Mouse (Mus musculus): ENCODE results near the gene Gpr162. TPM values are rescaled to one million over a fixed set of nuclear protein-coding genes. Genes with fewer than 3 reads are reported as not detected.

Gpr162 gene
- polyA plus RNA-seq (2014; fragmentation: Illumina TruSeq; extraction: RNeasy Lipid Tissue Mini Kit (QIAGEN cat#74804); ENCODE audit: low read depth, low replicate concordance), result not detected

DNA sequence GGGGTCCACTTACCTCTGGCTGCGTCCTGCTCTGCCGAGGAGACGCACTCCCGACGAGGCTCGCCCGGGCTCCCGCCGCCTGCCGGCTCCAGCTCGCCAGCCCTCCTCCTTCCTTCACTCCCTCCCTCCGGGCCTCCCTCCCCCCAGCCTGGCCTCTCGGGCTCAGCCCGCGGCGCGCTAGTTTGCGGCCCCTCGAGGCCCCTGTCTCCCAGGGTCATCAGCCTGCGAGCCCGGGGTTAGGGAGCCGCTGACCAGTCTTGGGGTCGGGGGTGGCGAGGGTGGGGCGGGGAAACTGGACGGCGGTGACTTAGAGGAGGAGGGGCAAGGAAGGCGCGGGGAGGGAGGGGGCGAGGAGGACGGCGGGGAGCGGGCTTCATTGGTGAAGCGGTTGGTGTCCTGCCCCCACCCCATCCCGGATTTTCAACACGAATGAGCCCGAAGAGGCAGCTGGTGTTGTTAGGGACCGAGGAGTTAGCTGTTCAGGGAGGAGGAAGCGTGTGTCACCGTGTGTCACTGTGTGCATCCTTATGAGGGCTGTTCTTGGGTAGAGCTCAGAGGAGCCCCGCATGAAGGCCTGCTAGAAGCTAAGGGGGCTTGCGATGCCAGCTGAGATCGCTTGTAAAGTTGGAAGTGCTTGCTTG is at the start of gene Gpr162:
Gpr162 (minus strand) TSS at position 326 of the 641 bp plus-strand sequence.

DNA sequence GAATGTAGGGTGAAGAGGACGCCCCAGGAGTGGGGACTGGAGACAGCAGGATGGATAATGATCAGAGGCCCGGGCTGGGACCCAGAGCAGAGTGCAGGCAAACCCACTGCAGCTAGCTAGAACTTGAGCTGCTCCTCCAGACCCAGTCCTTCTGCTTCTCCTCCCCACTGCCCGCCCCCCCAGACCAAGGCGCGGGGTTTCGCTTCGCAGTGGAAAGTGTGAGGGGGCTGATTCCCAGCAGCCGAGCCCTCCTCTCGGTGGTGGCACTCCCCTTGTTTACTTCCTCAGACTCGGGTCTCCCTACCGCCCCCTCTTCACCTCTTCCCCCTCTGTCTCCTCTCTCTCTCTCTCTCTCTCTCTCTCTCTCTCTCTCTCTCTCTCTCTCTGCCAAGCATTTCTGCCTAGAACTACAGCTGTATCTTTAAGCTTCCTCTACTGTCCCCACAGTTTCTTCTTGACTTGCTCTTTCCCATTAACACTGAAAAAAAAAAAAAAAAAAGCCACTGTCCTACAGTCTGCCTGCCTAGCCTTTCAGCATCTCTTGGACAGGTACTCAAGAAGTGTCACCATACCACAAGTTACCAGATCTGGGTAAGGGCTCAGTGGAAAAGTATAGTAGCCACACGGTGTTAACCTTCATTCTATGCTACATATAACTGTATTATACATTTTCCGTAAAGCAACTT is 47.9 kb upstream of the Gpr162 start, which contains the start of gene Lag3:
Lag3 (minus strand) TSS at position 173 of the 686 bp plus-strand sequence.

DNA sequence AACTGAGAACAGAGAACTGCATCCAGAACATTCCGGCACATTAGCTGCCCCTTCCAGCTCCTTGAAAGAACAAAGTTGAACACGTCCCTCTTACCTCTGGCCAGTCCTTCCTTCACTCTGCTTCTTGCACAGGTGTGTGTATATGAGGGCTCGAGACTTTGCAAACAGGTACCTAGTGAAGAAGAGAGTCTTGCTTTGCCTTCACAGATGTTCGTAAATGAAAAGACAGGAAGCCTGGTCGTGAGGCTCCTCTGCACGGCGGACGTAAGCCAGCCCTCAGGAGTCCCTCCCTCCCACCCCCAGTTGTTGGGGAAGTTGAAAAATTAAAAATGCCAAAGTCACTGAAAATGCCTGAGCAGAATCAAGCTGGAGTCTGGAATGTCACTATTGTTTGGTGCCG is 24.2 kb upstream of the Gpr162 start, which contains the start of gene Cd4:
Cd4 (minus strand) TSS at position 236 of the 400 bp plus-strand sequence.

DNA sequence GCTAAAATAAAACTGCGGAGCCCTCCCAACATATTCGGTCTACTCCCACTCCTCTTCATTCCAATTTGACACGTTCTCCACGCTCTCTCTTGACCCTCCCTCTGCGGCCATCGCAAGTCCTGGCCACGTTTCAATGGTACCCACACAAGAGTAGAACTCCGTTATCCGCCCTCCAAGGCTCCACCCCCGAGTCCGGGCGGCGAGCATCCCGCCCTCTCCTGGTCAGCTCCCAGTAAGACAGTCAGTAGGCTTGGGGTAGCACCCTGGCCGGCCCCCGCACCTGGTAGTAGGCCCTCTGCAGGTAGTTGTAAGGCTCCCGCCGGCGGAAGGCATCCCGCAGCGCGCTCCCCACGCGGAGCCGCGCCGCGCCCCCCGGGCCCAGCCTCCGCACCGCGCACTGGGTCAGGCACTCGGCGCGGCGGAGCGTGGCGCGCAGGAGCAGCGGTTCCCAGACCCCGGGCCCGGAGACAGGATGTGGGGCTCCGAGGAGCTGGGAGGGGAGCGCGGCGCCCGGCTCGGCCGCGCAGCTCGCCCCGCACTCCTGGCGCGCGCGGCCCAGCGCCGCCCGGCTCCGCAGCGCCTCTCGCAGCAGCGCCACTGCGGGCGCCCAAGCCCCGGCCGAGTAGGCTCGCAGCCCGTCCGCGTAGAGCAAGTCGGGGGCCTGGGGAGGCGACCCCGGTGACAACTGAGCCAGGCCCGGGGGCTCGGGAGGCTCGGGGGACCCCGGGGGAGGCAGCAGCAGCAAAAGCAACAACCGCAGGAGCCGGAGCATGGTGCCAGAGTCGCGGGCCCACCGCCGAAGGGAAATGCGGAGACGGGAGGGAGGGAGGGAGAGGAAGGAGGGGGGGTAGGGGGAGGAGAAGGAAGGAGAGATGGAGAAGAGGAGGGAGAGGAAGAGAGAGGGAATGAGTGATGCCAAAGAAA is 6.6 kb downstream of the Gpr162 start, which contains the start of gene P3h3:
P3h3 (minus strand) TSS at position 837 of the 924 bp plus-strand sequence.

DNA sequence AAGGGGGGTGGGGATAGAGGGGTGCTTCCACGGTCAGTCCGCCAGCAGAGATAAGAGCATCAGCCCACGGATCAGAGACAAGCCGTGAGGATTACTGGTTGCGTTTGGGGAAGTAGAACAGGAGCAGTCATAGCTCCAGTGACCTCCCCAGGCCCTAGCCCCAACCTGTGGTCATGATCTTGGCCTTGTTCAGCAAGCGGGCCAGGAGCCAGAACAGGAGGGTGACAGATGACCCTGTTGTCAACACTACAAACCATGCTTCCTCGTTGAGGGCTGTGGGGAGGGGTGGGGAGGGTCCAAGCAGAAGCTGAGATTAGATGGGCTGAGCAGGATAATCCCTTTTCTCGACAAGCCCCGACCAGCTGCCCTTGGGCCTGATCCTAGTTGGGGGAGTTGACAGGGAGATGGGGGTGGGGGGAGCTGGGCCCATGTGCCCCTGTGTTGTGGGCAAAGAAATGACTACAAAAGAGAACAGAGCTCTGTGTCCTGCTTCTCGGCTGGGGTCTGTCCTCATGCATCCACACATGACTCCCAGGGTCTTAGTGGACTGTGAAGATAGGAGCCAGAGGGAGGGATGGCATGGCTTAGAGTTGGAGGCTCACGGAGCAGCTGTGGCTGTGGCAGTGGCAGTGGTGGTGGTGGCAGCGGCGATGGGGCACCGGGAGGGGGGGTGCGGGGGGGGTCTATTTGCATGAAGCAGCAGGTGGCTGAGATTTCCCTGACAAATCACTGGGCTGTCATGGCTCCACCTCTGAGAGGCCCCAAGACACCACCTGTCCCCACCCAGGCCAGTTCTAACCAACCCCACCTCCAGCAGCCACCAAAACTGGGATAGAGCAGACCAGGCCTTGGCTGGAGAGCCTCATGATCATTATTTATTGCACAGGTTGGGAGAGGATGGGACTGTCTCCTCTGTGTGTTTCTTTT is 23.3 kb downstream of the Gpr162 start, which contains the start of gene Gnb3:
Gnb3 (minus strand) TSS at position 35 of the 927 bp plus-strand sequence.

DNA sequence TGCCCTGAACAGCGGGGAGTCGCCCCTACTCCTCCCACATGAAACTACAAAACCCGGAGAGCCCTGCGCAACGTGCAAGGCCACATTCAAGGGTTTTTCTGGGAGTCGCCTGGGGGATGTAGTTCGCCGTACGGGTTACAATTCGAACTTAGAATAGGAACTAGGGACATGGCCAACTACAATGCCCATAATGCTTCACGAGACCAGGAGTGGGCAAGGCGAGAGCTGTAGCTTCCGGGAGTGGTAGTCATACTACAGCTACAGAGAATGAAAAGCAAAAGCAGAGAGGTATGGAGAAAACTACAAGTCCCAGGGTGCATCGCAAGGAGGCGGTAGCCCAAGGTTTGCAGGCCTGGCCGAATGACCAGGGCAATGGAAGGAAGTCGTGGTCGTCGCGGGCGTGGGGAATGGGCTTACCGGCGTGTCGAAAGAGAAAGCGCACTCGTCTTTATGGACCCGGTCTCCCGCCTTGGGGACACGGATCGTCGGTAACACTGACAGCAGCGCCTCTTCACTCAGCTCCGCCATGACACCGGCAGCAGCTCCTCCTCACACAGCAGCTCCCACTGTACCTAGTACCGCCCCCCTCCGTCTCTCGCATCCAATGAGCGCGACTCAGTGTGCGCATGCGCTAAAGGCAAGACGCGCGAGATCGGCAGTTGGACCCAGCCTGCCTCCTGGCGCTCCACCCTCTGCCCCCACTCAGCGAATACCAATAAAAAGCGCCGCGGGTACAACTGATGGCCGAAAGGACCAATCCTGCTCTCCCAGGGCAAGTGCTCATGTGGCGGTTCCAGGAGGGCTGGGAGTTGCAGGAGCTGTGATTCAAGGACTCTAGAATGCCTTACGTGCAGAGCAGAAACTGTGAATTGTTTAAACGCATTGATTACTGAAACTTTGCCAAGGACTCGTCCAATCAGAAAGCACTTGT is 34.6 kb downstream of the Gpr162 start, which contains the start of the genes Usp5 and Cdca3:
Usp5 (minus strand) TSS at position 617 of the 931 bp plus-strand sequence.
Cdca3 (plus strand) TSS at position 680 of the 931 bp plus-strand sequence.

DNA sequence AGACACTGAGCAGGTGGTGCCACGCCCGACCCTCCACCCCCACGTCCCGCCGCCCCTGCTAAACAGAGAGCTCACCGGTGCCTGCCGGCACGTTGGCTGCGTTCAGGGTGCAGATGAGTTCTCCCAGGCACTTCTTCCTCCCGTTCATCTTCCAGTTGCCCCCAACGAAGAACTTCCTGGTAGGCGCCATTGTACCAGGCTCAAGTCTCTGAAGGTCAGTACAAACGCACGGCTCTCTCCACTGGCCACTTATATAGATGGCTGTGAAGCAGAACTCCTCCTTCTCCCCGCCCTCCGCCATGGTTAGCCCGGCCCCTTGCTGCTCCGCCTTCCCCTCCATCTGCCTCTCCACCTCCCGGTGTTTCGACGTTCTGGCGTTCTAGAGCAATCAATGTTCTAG is 49.9 kb downstream of the Gpr162 start, which contains the start of gene Tpi1:
Tpi1 (minus strand) TSS at position 364 of the 400 bp plus-strand sequence.

Other genes with a start within 250 kb of the Gpr162 start
- gene C1s2, start 227.9 kb downstream of the Gpr162 start, polyA plus RNA-seq (2014; fragmentation: Illumina TruSeq; extraction: RNeasy Lipid Tissue Mini Kit (QIAGEN cat#74804); ENCODE audit: low read depth, low replicate concordance), result 0.20 TPM
- gene Lpcat3, start 201.0 kb downstream of the Gpr162 start, polyA plus RNA-seq (2014; fragmentation: Illumina TruSeq; extraction: RNeasy Lipid Tissue Mini Kit (QIAGEN cat#74804); ENCODE audit: low read depth, low replicate concordance), result 51.6 TPM
- 19.5 TPM for gene Emg1, start 151.8 kb downstream of the Gpr162 start, polyA plus RNA-seq (2014; fragmentation: Illumina TruSeq; extraction: RNeasy Lipid Tissue Mini Kit (QIAGEN cat#74804); ENCODE audit: low read depth, low replicate concordance)
- gene Phb2, start 151.6 kb downstream of the Gpr162 start, polyA plus RNA-seq (2014; fragmentation: Illumina TruSeq; extraction: RNeasy Lipid Tissue Mini Kit (QIAGEN cat#74804); ENCODE audit: low read depth, low replicate concordance), result 27.3 TPM
- 1.1 TPM for gene Ptpn6, start 125.3 kb downstream of the Gpr162 start, polyA plus RNA-seq (2014; fragmentation: Illumina TruSeq; extraction: RNeasy Lipid Tissue Mini Kit (QIAGEN cat#74804); ENCODE audit: low read depth, low replicate concordance)
- gene Grcc10, start 122.6 kb downstream of the Gpr162 start, polyA plus RNA-seq (2014; fragmentation: Illumina TruSeq; extraction: RNeasy Lipid Tissue Mini Kit (QIAGEN cat#74804); ENCODE audit: low read depth, low replicate concordance), result 2.9 TPM
- not detected for gene Gm45234, start 108.0 kb downstream of the Gpr162 start, polyA plus RNA-seq (2014; fragmentation: Illumina TruSeq; extraction: RNeasy Lipid Tissue Mini Kit (QIAGEN cat#74804); ENCODE audit: low read depth, low replicate concordance)
- gene Atn1, start 107.5 kb downstream of the Gpr162 start, polyA plus RNA-seq (2014; fragmentation: Illumina TruSeq; extraction: RNeasy Lipid Tissue Mini Kit (QIAGEN cat#74804); ENCODE audit: low read depth, low replicate concordance), result 1.1 TPM
- not detected for gene Eno2, start 94.3 kb downstream of the Gpr162 start, polyA plus RNA-seq (2014; fragmentation: Illumina TruSeq; extraction: RNeasy Lipid Tissue Mini Kit (QIAGEN cat#74804); ENCODE audit: low read depth, low replicate concordance)
- gene Lrrc23, start 84.3 kb downstream of the Gpr162 start, polyA plus RNA-seq (2014; fragmentation: Illumina TruSeq; extraction: RNeasy Lipid Tissue Mini Kit (QIAGEN cat#74804); ENCODE audit: low read depth, low replicate concordance), result not detected
- 0.36 TPM for gene Spsb2, start 55.3 kb downstream of the Gpr162 start, polyA plus RNA-seq (2014; fragmentation: Illumina TruSeq; extraction: RNeasy Lipid Tissue Mini Kit (QIAGEN cat#74804); ENCODE audit: low read depth, low replicate concordance)
- gene Tpi1, start 49.7 kb downstream of the Gpr162 start, polyA plus RNA-seq (2014; fragmentation: Illumina TruSeq; extraction: RNeasy Lipid Tissue Mini Kit (QIAGEN cat#74804); ENCODE audit: low read depth, low replicate concordance), result 40.9 TPM
- 17.3 TPM for gene Usp5, start 34.5 kb downstream of the Gpr162 start, polyA plus RNA-seq (2014; fragmentation: Illumina TruSeq; extraction: RNeasy Lipid Tissue Mini Kit (QIAGEN cat#74804); ENCODE audit: low read depth, low replicate concordance)
- 0.69 TPM for gene Cdca3, start 34.4 kb downstream of the Gpr162 start, polyA plus RNA-seq (2014; fragmentation: Illumina TruSeq; extraction: RNeasy Lipid Tissue Mini Kit (QIAGEN cat#74804); ENCODE audit: low read depth, low replicate concordance)
- not detected for gene Gnb3, start 23.7 kb downstream of the Gpr162 start, polyA plus RNA-seq (2014; fragmentation: Illumina TruSeq; extraction: RNeasy Lipid Tissue Mini Kit (QIAGEN cat#74804); ENCODE audit: low read depth, low replicate concordance)
- not detected for gene P3h3, start 6.2 kb downstream of the Gpr162 start, polyA plus RNA-seq (2014; fragmentation: Illumina TruSeq; extraction: RNeasy Lipid Tissue Mini Kit (QIAGEN cat#74804); ENCODE audit: low read depth, low replicate concordance)
- 0.36 TPM for gene Cd4, start 24.2 kb upstream of the Gpr162 start, polyA plus RNA-seq (2014; fragmentation: Illumina TruSeq; extraction: RNeasy Lipid Tissue Mini Kit (QIAGEN cat#74804); ENCODE audit: low read depth, low replicate concordance)
- not detected for gene Lag3, start 47.7 kb upstream of the Gpr162 start, polyA plus RNA-seq (2014; fragmentation: Illumina TruSeq; extraction: RNeasy Lipid Tissue Mini Kit (QIAGEN cat#74804); ENCODE audit: low read depth, low replicate concordance)
- gene Ptms, start 56.1 kb upstream of the Gpr162 start, polyA plus RNA-seq (2014; fragmentation: Illumina TruSeq; extraction: RNeasy Lipid Tissue Mini Kit (QIAGEN cat#74804); ENCODE audit: low read depth, low replicate concordance), result 287 TPM
- gene Mlf2, start 67.4 kb upstream of the Gpr162 start, polyA plus RNA-seq (2014; fragmentation: Illumina TruSeq; extraction: RNeasy Lipid Tissue Mini Kit (QIAGEN cat#74804); ENCODE audit: low read depth, low replicate concordance), result 11.8 TPM
- gene Cops7a, start 101.6 kb upstream of the Gpr162 start, polyA plus RNA-seq (2014; fragmentation: Illumina TruSeq; extraction: RNeasy Lipid Tissue Mini Kit (QIAGEN cat#74804); ENCODE audit: low read depth, low replicate concordance), result 21.7 TPM
- gene Pianp, start 132.7 kb upstream of the Gpr162 start, polyA plus RNA-seq (2014; fragmentation: Illumina TruSeq; extraction: RNeasy Lipid Tissue Mini Kit (QIAGEN cat#74804); ENCODE audit: low read depth, low replicate concordance), result not detected
- gene Zfp384, start 145.2 kb upstream of the Gpr162 start, polyA plus RNA-seq (2014; fragmentation: Illumina TruSeq; extraction: RNeasy Lipid Tissue Mini Kit (QIAGEN cat#74804); ENCODE audit: low read depth, low replicate concordance), result 12.1 TPM
- gene Ing4, start 175.8 kb upstream of the Gpr162 start, polyA plus RNA-seq (2014; fragmentation: Illumina TruSeq; extraction: RNeasy Lipid Tissue Mini Kit (QIAGEN cat#74804); ENCODE audit: low read depth, low replicate concordance), result 8.7 TPM
- 0.53 TPM for gene Acrbp, start 185.7 kb upstream of the Gpr162 start, polyA plus RNA-seq (2014; fragmentation: Illumina TruSeq; extraction: RNeasy Lipid Tissue Mini Kit (QIAGEN cat#74804); ENCODE audit: low read depth, low replicate concordance)
- not detected for gene Lpar5, start 203.9 kb upstream of the Gpr162 start, polyA plus RNA-seq (2014; fragmentation: Illumina TruSeq; extraction: RNeasy Lipid Tissue Mini Kit (QIAGEN cat#74804); ENCODE audit: low read depth, low replicate concordance)
- gene Chd4, start 232.0 kb upstream of the Gpr162 start, polyA plus RNA-seq (2014; fragmentation: Illumina TruSeq; extraction: RNeasy Lipid Tissue Mini Kit (QIAGEN cat#74804); ENCODE audit: low read depth, low replicate concordance), result 59.2 TPM

Data from kidney, adult 10 weeks (tissue).